Mouse (Mus musculus) adipocyte (in vitro differentiated cells): ENCODE data around the gene Idh3g.
"Not testable (repeated sequence)": the region's sequence is repeated elsewhere in the genome, so short reads cannot be mapped to it uniquely, and the experiment has no call there.

ENCODE experiments used
- DNase-seq: peaks from one replicate; pipeline ENCODE4 v3.0.0-alpha.2; 2016; ENCODE audit warnings: low spot score

Gene Idh3g

DNA sequence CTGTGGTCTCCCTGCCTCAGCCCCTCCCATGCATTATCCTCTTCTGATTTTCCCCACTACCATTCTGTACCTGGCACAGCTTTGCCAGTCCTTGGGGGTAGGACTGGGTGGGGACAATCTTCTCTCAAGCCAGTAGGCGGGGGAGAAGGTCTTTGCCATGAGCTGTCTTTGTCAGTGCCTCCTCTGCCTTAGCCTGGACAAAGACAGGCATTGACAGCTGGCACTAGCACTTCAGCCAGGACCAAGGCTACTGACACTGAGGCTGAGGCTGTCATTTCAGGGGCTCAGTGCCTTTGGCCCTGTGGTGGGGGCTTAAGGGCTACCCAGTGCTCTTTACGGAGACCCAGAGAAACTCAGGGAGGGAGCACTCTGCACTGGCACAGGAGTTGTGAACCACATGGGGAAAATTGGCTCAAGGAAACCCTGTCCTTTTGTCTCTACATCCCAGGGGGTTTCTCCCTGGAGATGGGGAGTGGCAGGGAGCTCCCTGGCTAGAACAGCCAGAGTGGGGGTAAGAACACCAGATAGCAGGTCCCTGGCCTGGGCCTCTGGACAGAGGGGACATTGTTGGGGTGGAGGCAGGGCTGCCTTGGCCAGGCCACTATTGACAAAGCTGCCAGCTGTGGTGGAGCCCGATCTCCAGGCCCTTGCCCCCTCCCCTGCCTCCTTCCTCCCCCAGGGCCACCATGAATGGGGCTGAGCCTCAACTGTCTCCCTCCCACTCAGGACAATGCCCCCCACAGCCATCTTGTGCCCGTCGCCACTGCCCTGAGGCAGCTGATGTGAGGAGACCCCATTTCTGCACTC lies 30.2 kb downstream of the Idh3g start, which contains the start of gene Plxnb3:
Gene Plxnb3 (plus strand): TSS at position 757 of the 807 bp plus-strand sequence.
- DNase-seq: no peak

GRCm38 (mm10) chrX:73748977-73749376 lies 37.7 kb downstream of the Idh3g start:
- no peak for DNase-seq

DNA sequence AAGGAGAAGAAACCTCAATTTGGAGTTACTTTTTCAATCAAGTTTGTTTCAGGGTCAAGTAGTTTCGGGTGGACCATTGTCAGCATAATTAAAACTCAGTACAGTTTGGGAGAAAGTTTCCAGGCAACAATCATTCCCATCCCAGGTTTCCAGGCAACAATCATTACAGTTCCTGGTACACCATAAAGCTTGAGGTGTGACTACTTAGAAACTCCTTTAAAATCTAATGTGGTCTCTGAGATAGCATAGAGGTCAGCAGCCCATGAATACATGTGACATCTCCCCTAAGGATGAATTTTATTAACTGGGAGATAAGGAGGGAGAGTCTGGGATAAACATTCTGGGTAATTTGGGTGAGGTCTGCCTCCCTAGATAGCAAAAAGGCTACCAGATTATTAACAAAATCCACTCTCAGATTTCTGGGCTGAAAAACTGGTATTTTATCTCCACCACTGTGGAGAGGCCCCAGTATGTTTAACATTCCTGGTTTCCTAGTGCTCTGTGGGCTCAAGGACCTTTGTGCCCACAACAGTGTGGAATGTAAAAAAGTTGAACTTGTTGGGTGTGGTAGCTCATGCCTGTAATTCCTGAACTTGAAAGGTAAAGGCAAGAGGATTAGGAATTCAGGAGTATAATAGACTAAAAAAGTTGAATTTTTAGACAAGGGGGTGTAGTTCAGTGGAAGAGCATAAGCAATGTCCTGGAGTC lies 41.8 kb downstream of the Idh3g start:
- no peak for DNase-seq

GRCm38 (mm10) chrX:73739841-73740240 lies 46.9 kb downstream of the Idh3g start:
- not testable (repeated sequence) for DNase-seq

- DNase-seq: no peak
These were observed 47.5 kb downstream of the Idh3g start for GRCm38 (mm10) chrX:73739151-73739550.

GRCm38 (mm10) chrX:73738155-73738554 lies 48.5 kb downstream of the Idh3g start:
- no peak for DNase-seq

DNA sequence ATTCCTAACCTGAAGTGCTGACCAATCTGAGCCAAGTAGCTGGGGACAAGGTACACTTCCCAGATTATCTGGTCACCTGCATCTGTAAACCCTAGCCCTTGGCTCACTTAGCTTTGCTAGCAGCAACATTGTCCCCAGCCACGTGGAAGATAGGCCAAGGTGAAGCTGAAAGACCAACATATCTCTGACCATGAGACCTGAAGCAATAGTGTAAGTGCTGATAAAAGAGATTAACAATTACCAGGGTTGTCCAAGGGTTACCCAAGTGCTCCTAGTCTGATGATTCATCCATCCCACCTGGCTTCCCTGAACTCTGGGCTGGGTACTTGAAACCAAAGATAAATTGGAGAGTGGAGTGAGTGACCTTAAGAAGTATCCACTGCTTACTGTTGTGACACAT lies 55.8 kb downstream of the Idh3g start:
- no peak for DNase-seq
